Mouse (Mus musculus) brain, embryonic 14.5 days (tissue): ENCODE measurements around the gene Ddx28. TPM values are rescaled to one million over a fixed set of nuclear protein-coding genes. Genes with fewer than 3 reads are reported as not detected.
A peak's percentile ranks its signal among the peaks of the same experiment; 100 is the strongest.
"Not testable (repeated sequence)": the region's sequence is repeated elsewhere in the genome, so short reads cannot be mapped to it uniquely, and the experiment has no call there.

Experiments
- DNase-seq: peaks from one replicate; pipeline ENCODE4 v3.0.0-alpha.2; 2011; ENCODE audit warnings: low read depth
- CTCF ChIP-seq: fragments of 200-500 bp; IDR thresholded peaks from 2 replicates; pipeline ENCODE4 v1.5.1; 2012; ENCODE audit warnings: inconsistent platforms, mild to moderate bottlenecking, moderate library complexity, borderline replicate concordance; ENCODE audit not compliant: insufficient read depth, insufficient read length; ENCODE audit errors: extremely low read depth
- POLR2A ChIP-seq: fragments of 200-500 bp; IDR thresholded peaks from 2 replicates; pipeline ENCODE4 v1.6.1; 2012; ENCODE audit warnings: mild to moderate bottlenecking, inconsistent platforms, borderline replicate concordance; ENCODE audit not compliant: poor library complexity, insufficient read depth, insufficient read length, severe bottlenecking; ENCODE audit errors: extremely low read depth
- polyA plus RNA-seq: library from polyadenylated mRNA; depleted of rRNA; stranded (reverse); fragments of >200 nt; gene quantifications from 2 replicates; pipeline ENCODE4 v1.2.3, GENCODE M21; 2012

Ddx28 gene
- polyA plus RNA-seq, 1 experiment: 16.5 TPM

DNA sequence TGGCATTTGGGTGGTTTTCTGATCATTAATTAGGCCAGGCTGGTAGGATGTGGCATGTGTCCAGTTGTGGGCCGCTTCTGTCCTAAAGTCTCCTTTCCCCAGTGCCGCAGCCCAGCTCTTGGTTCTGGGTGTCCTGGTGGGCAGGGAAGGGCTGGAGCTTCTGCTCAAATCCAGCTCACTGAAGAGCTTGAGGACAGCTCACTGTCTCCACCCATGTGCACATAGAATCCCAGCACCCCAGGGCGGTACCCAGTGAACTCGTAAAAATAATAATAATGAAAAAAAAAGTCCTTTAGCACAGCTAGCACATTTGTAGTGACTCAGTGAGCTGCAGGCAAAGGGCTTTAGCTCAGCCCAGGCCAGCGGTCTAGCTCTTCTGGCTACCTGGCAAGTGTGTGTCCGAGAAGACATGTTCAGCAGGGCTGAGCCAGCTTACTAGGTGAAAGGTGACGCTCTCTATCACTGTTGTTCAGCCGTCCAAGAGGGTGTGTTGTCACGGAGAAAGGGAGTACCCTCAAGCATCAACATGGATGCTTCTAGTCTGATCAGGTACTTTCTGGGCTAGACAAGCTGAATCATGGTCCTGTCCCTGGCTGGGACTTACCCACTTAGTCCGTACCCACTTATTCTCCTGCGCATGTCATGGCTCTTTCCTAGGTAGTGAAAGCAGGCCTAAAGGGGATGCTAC is 35.3 kb upstream of the Ddx28 start:
- TF ChIP-seq CTCF: no peak
- TF ChIP-seq POLR2A: no peak
- no peak for DNase-seq

- TF ChIP-seq CTCF (no peak), POLR2A (no peak)
These were observed 32.5 kb upstream of the Ddx28 start for GRCm38 (mm10) chr8:106044151-106044550.

GRCm38 (mm10) chr8:106043055-106043454 is 31.4 kb upstream of the Ddx28 start:
- TF ChIP-seq POLR2A (no peak), CTCF (no peak)
- no peak for DNase-seq

More at GRCm38 (mm10) chr8:106044151-106044550, 32.5 kb upstream of the Ddx28 start:
- DNase-seq: no peak

DNA sequence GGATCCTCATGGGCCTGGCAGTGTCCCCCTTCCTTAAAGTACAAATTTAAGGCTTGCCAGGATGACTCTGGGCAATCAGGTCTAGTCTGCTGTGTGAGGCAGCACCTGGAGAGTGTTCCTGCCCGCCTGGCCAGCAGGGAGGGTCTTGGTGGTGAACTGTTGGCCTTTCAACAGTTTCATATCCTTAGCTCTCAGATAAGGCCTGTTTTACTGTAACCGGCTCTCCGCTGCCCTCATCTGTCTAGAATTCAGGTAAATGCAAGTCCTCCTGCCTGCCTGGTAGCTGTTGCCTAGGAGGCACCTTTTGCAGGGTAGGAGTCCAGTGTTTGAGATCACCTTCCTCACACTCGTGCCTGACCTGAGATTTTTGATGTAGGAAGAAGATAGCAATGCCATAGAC is 28.5 kb upstream of the Ddx28 start:
- DNase-seq: no peak
- TF ChIP-seq POLR2A (no peak), CTCF (no peak)

DNA sequence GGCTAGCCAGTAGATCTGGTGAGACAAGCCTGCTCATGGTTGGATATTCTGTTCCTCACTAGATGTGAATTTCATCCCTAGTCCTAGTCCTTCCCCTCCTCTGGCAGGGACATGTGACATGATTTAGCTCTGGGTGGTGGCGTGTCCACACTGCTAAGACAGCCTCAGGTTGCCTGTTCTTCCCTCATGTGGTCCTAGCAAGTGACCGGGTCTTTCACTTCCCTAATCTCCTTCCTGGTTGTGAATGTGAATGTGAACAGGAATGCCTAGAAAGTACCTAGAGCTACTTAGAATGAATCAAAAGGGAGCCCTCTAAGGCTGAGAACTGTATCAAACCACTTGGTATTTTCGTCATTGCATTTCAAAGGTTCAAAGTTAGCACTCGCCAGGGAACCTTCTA is 27.9 kb upstream of the Ddx28 start:
- DNase-seq: no peak
- TF ChIP-seq CTCF (no peak), POLR2A (no peak)

GRCm38 (mm10) chr8:106038721-106039120 is 27.0 kb upstream of the Ddx28 start:
- DNase-seq: no peak
- no peak for TF ChIP-seq CTCF
- TF ChIP-seq POLR2A: no peak

DNA sequence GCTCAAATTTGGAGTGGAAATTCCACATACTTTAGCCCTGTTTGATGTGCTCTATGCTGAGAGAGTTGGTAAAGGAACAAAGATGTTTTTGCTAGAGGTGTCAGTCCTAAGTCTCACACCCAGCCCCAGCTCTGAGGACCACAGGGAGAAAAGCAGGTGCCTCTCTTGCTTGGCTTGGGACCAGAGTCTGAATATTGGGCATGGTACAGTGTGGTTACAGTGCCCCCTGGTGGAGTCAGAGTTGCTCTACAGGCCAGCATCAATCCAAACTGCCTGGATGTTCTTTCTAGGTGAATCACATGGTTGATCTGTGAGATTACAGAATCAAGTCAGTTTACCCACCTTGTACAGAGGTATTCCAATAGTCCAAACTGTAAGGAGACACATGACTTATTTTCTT is 10.8 kb upstream of the Ddx28 start:
- peak; percentile 91 for TF ChIP-seq CTCF
- no peak for TF ChIP-seq POLR2A

GRCm38 (mm10) chr8:106018039-106018438 is 6.4 kb upstream of the Ddx28 start:
- TF ChIP-seq POLR2A: no peak
- no peak for TF ChIP-seq CTCF
- DNase-seq: no peak

More for the DNA sequence above, 10.8 kb upstream of the Ddx28 start:
- DNase-seq: peak; percentile 84

GRCm38 (mm10) chr8:106017130-106017529 is 5.4 kb upstream of the Ddx28 start:
- no peak for TF ChIP-seq POLR2A
- no peak for TF ChIP-seq CTCF

GRCm38 (mm10) chr8:106016284-106016683 is 4.6 kb upstream of the Ddx28 start:
- TF ChIP-seq POLR2A (no peak), CTCF (no peak)
- DNase-seq: no peak

More at GRCm38 (mm10) chr8:106017130-106017529, 5.4 kb upstream of the Ddx28 start:
- no peak for DNase-seq

- not testable (repeated sequence) for DNase-seq
These were observed 521 bp upstream of the Ddx28 start for GRCm38 (mm10) chr8:106012203-106012602.

GRCm38 (mm10) chr8:106010748-106011642 is 687 bp downstream of the Ddx28 start:
- TF ChIP-seq POLR2A (peak; percentile 28; the same call in 1 of the 2 replicates), CTCF (no peak)
- peak; percentile 98 for DNase-seq

DNA sequence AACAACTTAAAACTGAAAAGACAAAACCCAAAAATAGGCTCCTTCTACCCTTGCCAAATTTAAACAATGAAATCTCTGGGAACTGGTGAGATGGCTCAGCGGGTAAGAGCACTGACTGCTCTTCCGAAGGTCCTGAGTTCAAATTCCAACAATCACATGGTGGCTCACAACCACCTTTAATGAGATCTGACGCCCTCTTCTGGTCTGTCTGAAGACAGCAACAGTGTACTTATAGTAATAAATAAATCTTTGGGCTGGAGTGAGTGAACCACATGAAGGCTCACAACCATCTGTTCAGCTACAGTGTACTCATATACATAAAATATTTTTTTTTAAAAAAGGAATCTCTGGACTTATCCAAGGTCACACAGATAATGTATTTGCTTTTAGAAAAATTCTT is 3.8 kb downstream of the Ddx28 start:
- DNase-seq: not testable (repeated sequence)

DNA sequence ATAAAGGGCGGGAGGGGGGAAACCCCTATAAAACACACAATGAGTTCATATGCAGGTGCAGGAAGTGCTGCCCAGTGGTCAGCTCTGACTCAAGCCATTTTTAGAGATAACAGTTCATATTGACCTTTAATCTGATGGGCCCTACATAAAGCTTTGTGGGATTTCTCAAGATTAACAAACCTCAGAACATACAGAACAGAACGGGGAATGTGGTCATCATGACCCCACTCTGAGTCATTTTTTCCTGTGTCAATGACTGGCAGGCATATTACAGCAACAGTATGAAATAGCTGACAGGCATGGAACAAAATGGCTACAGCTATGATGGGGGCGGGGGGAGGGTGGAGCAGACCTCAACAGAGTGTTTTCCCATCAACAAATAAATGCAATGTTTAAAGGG is 4.5 kb downstream of the Ddx28 start:
- no peak for DNase-seq
- TF ChIP-seq POLR2A (no peak), CTCF (no peak)

GRCm38 (mm10) chr8:106006413-106006812 is 5.3 kb downstream of the Ddx28 start:
- no peak for DNase-seq
- no peak for TF ChIP-seq POLR2A
- no peak for TF ChIP-seq CTCF
